Comparison of ENCODE assay signal across 12 mouse cellular contexts in genomic region chr2:132020420-132020819, GRCm38 (mm10). TPM values are rescaled to one million over a fixed set of nuclear protein-coding genes. Genes with fewer than 3 reads are reported as not detected.
DNase-seq lines count a peak whose midpoint lies in the region; TF ChIP-seq lines count a peak whose summit lies in the region.
"Had no signal": no experiment of that assay in that cellular context is flagged by ENCODE, and none has a peak within 500 bp of the region (broad histone marks: within the 10 kb centered on the region; RNA-seq: fewer than 3 reads in every experiment).

No protein-coding gene starts in this region.

- no peak for DNase-seq in heart, adult 2 months
- no peak for DNase-seq in heart, postnatal 36 days
- no peak for DNase-seq in layer of hippocampus, adult 2 months (ENCODE audit: low spot score in 2 of 2)
- DNase-seq in layer of hippocampus, adult 9-10 months (ENCODE audit: low spot score): no peak
- DNase-seq in spleen, adult 2 months (ENCODE audit: low read depth in 1 of 2, low spot score in 2 of 2): peak in 1 of 2 experiments; percentile 9
- no peak for DNase-seq in spleen, postnatal 14 days (ENCODE audit: low spot score in 2 of 2)
- DNase-seq in thymus, postnatal 25 days: peak; percentile 51
- no peak for DNase-seq in natural killer cell, adult 2 months (ENCODE audit: low spot score in 2 of 2)
- DNase-seq: adrenal gland, postnatal 25 days; cerebellum, postnatal 10 days; layer of hippocampus, postnatal 36 days had no signal

- peaks cover 8% of the 10 kb centered on the region for H3K4me1 ChIP-seq in heart, adult 2 months (ENCODE audit: control insufficient read depth, insufficient read depth, low read length)
- H3K4me1 ChIP-seq in spleen, adult 2 months (ENCODE audit: control insufficient read depth, insufficient read depth, insufficient read length): peaks cover 56% of the 10 kb centered on the region

- no peaks in the 10 kb centered on the region for H3K27me3 ChIP-seq in heart, adult 2 months (ENCODE audit: control insufficient read depth, insufficient read depth, low read length)
- no peaks in the 10 kb centered on the region for H3K27me3 ChIP-seq in spleen, adult 2 months (ENCODE audit: control insufficient read depth, insufficient read depth, low read length)

- no peaks in the 10 kb centered on the region for H3K79me2 ChIP-seq in heart, adult 2 months (replicated peaks; ENCODE audit: control insufficient read depth, insufficient read depth, low read length)

- H3K4me3 ChIP-seq in heart, adult 2 months: no peak overlapping the region
- H3K4me3 ChIP-seq in layer of hippocampus, adult 2 months: no peak overlapping the region
- peak overlapping the region; percentile 60 for H3K4me3 ChIP-seq in spleen, adult 2 months (ENCODE audit: extremely low read depth, insufficient read depth, insufficient read length)
- H3K4me3 ChIP-seq: erythroblast, embryonic 14.5 days had no signal

- H3K36me3 ChIP-seq in heart, adult 2 months (ENCODE audit: control insufficient read depth, insufficient read depth, low read length): peaks cover 2% of the 10 kb centered on the region; the same call in 1 of the 2 replicates
- no peaks in the 10 kb centered on the region; the same call in 1 of the 2 replicates for H3K36me3 ChIP-seq in spleen, adult 2 months (ENCODE audit: control insufficient read depth, insufficient read depth, low read length)

- no peak for TF ChIP-seq CTCF in heart, adult 2 months (IDR thresholded peaks at IDR 0.05)
- no peak for TF ChIP-seq CTCF in layer of hippocampus, adult 2 months (conservative IDR thresholded peaks at IDR 0.05)
- no peak for TF ChIP-seq CTCF in spleen, adult 2 months (IDR thresholded peaks at IDR 0.05; ENCODE audit: extremely low read depth, insufficient read depth, insufficient read length, insufficient replicate concordance)

- WGBS in heart, adult 2 months: 70% methylated on average over 7 of the region's 7 CpGs
- 13% methylated on average over 7 of the region's 7 CpGs for WGBS in spleen, adult 2 months

- no peak for TF ChIP-seq EP300 in heart, adult 2 months (IDR thresholded peaks at IDR 0.05; ENCODE audit: insufficient read depth, low read depth, low read length)

- intact Hi-C loops in heart, adult 2 months (cut with DNase I): no loop called here
- intact Hi-C loops in heart, postnatal 36 days (cut with DNase I): no loop called here

- no peak overlapping the region for H3K9ac ChIP-seq in heart, adult 2 months (ENCODE audit: low read depth, low read length)

- H3K27ac ChIP-seq in heart, adult 2 months: peak overlapping the region; percentile 40
- peak overlapping the region; percentile 33; the same call in 1 of the 2 replicates for H3K27ac ChIP-seq in layer of hippocampus, adult 2 months
- peak overlapping the region; percentile 98 for H3K27ac ChIP-seq in spleen, adult 2 months (ENCODE audit: insufficient read depth, low read length)

- no peak for TF ChIP-seq POLR2A in heart, adult 2 months (IDR thresholded peaks at IDR 0.05; ENCODE audit: insufficient read depth, low read depth, low read length)
- TF ChIP-seq POLR2A in spleen, adult 2 months (IDR thresholded peaks at IDR 0.05; ENCODE audit: low read depth, low read length): no peak

RNA-seq across cellular contexts. Expression of gene Rassf2, which starts 9.6 kb away (rescaled TPM):
- total RNA-seq in heart, adult 2 months (2021): 10 to 100 TPM in 1 of 2 experiments, 1 to 10 TPM in 1; 6.8 to 11.5 TPM
- polyA plus RNA-seq in heart, adult 2 months (2012; rRNA removed): 6.0 and 7.5 TPM in 2 replicates
- 1 to 10 TPM; 8.5 to 9.5 TPM for total RNA-seq in heart, postnatal 36 days (2021)
- total RNA-seq in layer of hippocampus, adult 2 months (2021): 10 to 100 TPM; 39.9 to 43.2 TPM
- polyA plus RNA-seq in spleen, adult 2 months (2012; rRNA removed): 70.2 and 85.9 TPM in 2 replicates

Comparison
In these comparisons a context has a peak if more than half of its experiments do, and no peak if none do; other contexts are left out.
1. H3K27ac ChIP-seq: peak in every context shown above with its lines; median percentile 98 in spleen, adult 2 months; 40 in heart, adult 2 months; 33 in layer of hippocampus, adult 2 months.